Mouse (Mus musculus) bone marrow macrophage, adult 2 months (primary cell): ENCODE measurements around the gene Ermap.

ENCODE experiments used
- CTCF ChIP-seq: IDR thresholded peaks from 2 replicates; pipeline ENCODE4 v1.5.1; 2012; ENCODE audit warnings: low read depth, mild to moderate bottlenecking, low read length, moderate library complexity
- POLR2A ChIP-seq: IDR thresholded peaks from 2 replicates; pipeline ENCODE4 v1.6.1; 2012; ENCODE audit warnings: mild to moderate bottlenecking, low read depth, low read length, borderline replicate concordance

DNA sequence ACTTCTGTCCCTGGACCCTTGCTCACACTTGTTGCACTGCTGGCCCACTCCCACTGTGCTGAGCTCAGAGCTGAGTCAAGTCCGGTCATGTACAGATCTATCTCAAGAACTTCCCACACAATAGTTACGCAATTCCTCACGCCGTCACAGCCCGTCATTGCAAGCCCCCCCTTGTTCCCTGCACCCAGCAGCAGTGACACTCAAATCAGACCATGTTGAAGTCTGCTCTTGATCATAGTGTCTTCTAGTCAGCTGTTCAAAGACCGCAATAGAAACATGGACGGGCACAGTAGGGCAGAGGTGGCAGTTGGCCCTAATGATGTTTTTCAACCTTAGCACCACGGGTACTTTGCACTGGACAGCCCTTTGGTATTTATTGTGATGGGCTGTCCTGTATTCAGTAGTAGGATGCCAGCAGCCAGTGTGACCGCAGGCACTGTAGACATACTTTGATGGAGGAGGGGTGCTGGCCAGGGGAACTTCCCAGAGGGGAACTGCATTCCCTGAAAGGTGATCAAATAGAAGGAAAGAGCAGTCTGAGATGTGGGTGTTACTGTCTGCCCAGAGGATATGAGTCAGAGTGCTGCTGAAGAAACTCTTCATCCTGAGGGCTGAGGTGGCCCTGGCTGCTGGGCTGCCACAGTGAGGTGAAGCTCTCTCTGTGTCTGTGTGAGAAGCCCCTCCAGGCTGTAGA lies 64.1 kb downstream of the Ermap start:
- no peak for TF ChIP-seq POLR2A
- TF ChIP-seq CTCF, result no peak
